Comparison of ENCODE assay signal across 8 mouse cellular contexts in genomic region chr17:16951092-16952016, GRCm38 (mm10).
DNase-seq lines count a peak whose midpoint lies in the region; ATAC-seq and TF ChIP-seq lines count a peak whose summit lies in the region.
"Not testable (repeated sequence)": the region's sequence is repeated elsewhere in the genome, so short reads cannot be mapped to it uniquely, and the experiment has no call there.

No protein-coding gene starts in this region.

- TF ChIP-seq POLR2A in brain, embryonic 14.5 days (IDR thresholded peaks at IDR 0.05; ENCODE audit: borderline replicate concordance, extremely low read depth, insufficient read depth, insufficient read length, poor library complexity, severe bottlenecking); liver, adult 2 months (IDR thresholded peaks at IDR 0.05; ENCODE audit: extremely low read depth, insufficient read depth, low read length); myocyte (IDR thresholded peaks at IDR 0.05; ENCODE audit: insufficient read length, low read depth): not testable (repeated sequence)

- H3K4me3 ChIP-seq in C2C12 (ENCODE audit: insufficient read depth, poor library complexity, severe bottlenecking) (peak overlapping the region; percentile 34), myocyte (peak overlapping the region; percentile 26)
- peak overlapping the region; percentile 67 for H3K4me3 ChIP-seq in erythroblast, embryonic 14.5 days (replicated peaks)
- peak overlapping the region; percentile 50 for H3K4me3 ChIP-seq in heart, embryonic 11.5 days (ENCODE audit: low read depth, low read length)
- peak overlapping the region; percentile 54 for H3K4me3 ChIP-seq in kidney, embryonic 16.5 days (ENCODE audit: low read length)
- H3K4me3 ChIP-seq in liver, adult 2 months (ENCODE audit: insufficient read depth, low read depth, low read length) = peak overlapping the region; percentile 55

- TF ChIP-seq CTCF in C2C12 (IDR thresholded peaks at IDR 0.05; ENCODE audit: control insufficient read depth, insufficient read depth, insufficient read length); brain, embryonic 14.5 days (IDR thresholded peaks at IDR 0.05; ENCODE audit: borderline replicate concordance, extremely low read depth, insufficient read depth, insufficient read length); liver, adult 2 months (IDR thresholded peaks at IDR 0.05; ENCODE audit: low read depth, low read length): not testable (repeated sequence)

- H3K4me1 ChIP-seq in erythroblast, embryonic 14.5 days (ENCODE audit: control insufficient read depth); heart, embryonic 11.5 days (ENCODE audit: control insufficient read depth, insufficient read depth, low read length); kidney, embryonic 16.5 days (ENCODE audit: insufficient read depth, low read length); liver, adult 2 months (ENCODE audit: control insufficient read depth, insufficient read depth, low read length): not testable (repeated sequence)

- not testable (repeated sequence) for H3ac ChIP-seq in C2C12 (ENCODE audit: control insufficient read depth, insufficient read length, low read depth); myocyte (ENCODE audit: control insufficient read depth, insufficient read length)

- not testable (repeated sequence) for H3K27me3 ChIP-seq in C2C12 (ENCODE audit: control insufficient read depth, insufficient read depth, insufficient read length); erythroblast, embryonic 14.5 days (ENCODE audit: control insufficient read depth); heart, embryonic 11.5 days (ENCODE audit: control insufficient read depth, insufficient read depth, low read length); kidney, embryonic 16.5 days (ENCODE audit: insufficient read depth, low read length); liver, adult 2 months (ENCODE audit: control insufficient read depth, insufficient read depth, low read length); myocyte (ENCODE audit: control insufficient read depth, insufficient read depth, insufficient read length); splenic B cell, adult 2 months (ENCODE audit: control insufficient read depth, insufficient read depth, low read length, poor library complexity, severe bottlenecking)

- not testable (repeated sequence) for H3K79me2 ChIP-seq in C2C12 (ENCODE audit: control insufficient read depth, insufficient read depth); liver, adult 2 months (ENCODE audit: control insufficient read depth, insufficient read depth, low read length); myocyte (ENCODE audit: control insufficient read depth, insufficient read depth)

- H3K79me3 ChIP-seq in C2C12 (ENCODE audit: low read depth) = not testable (repeated sequence)

- peak; percentile 99 for DNase-seq in brain, embryonic 14.5 days (ENCODE audit: low read depth)
- peak; percentile 96 for DNase-seq in liver, adult 2 months (ENCODE audit: extremely low read depth, low read depth, low spot score)
- peak; percentile 92 for DNase-seq in splenic B cell, adult 2 months (ENCODE audit: low read depth, low spot score)

- peak overlapping the region; percentile 66; the same call in 1 of the 2 replicates for H3K9ac ChIP-seq in heart, embryonic 11.5 days (ENCODE audit: low read depth, low read length)
- H3K9ac ChIP-seq in kidney, embryonic 16.5 days (replicated peaks; ENCODE audit: low read length) = peak overlapping the region; percentile 58
- peak overlapping the region; percentile 52; the same call in 1 of the 2 replicates for H3K9ac ChIP-seq in liver, adult 2 months (ENCODE audit: low read depth, low read length)

- not testable (repeated sequence) for H3K27ac ChIP-seq in heart, embryonic 11.5 days (ENCODE audit: low read depth, low read length)
- peak overlapping the region; percentile 57; the same call in 1 of the 2 replicates for H3K27ac ChIP-seq in kidney, embryonic 16.5 days (ENCODE audit: low read length)
- H3K27ac ChIP-seq in liver, adult 2 months (replicated peaks; ENCODE audit: insufficient read depth, low read depth, low read length) = peak overlapping the region; percentile 16

- 3% methylated on average over 21 of the region's 26 CpGs for WGBS in heart, embryonic 11.5 days (ENCODE audit: insufficient replicate concordance)
- 1% methylated on average over 21 of the region's 26 CpGs for WGBS in kidney, embryonic 16.5 days
- under 1% methylated on average over 26 of the region's 26 CpGs for WGBS in liver, adult 2 months

- not testable (repeated sequence) for H3K36me3 ChIP-seq in C2C12 (ENCODE audit: control insufficient read depth, insufficient read depth); erythroblast, embryonic 14.5 days (ENCODE audit: control insufficient read depth); heart, embryonic 11.5 days (ENCODE audit: control insufficient read depth, insufficient read depth, low read length); kidney, embryonic 16.5 days (ENCODE audit: insufficient read depth, low read length); liver, adult 2 months (ENCODE audit: control insufficient read depth, insufficient read depth, low read length); myocyte (ENCODE audit: control insufficient read depth, insufficient read depth); splenic B cell, adult 2 months (ENCODE audit: control insufficient read depth, insufficient read depth, low read length, poor library complexity, severe bottlenecking)

- ATAC-seq in heart, embryonic 11.5 days (replicated peaks; ENCODE audit: insufficient number of reproducible peaks, low FRiP score, low TSS enrichment) = peak; percentile 97
- ATAC-seq in kidney, embryonic 16.5 days (ENCODE audit: low FRiP score, low TSS enrichment) = peak; percentile 100

- H3K4me2 ChIP-seq in heart, embryonic 11.5 days = peak overlapping the region; percentile 49
- H3K4me2 ChIP-seq in kidney, embryonic 16.5 days (replicated peaks; ENCODE audit: low read depth, low read length) = peak overlapping the region; percentile 41
- peak overlapping the region; percentile 64 for H3K4me2 ChIP-seq in myocyte (ENCODE audit: low read depth)

- not testable (repeated sequence) for H3K9me3 ChIP-seq in erythroblast, embryonic 14.5 days (ENCODE audit: control insufficient read depth, low read length); heart, embryonic 11.5 days (replicated peaks; ENCODE audit: control insufficient read depth, low read length); kidney, embryonic 16.5 days (ENCODE audit: low read length)
